Mouse (Mus musculus) naive thymus-derived CD4-positive, alpha-beta T cell, adult 2 months (primary cell): Measurements from ENCODE around the gene Dmbx1.

Experiments
- DNase-seq: peaks from one replicate; pipeline ENCODE4 v3.0.0-alpha.2; 2011; ENCODE audit warnings: low read depth

The Dmbx1 gene

GRCm38 (mm10) chr4:115940681-115941080 lies 955 bp upstream of the Dmbx1 start:
- DNase-seq, result no peak

- DNase-seq, result no peak
Measured at GRCm38 (mm10) chr4:115938276-115939160, 1.2 kb downstream of the Dmbx1 start.

DNA sequence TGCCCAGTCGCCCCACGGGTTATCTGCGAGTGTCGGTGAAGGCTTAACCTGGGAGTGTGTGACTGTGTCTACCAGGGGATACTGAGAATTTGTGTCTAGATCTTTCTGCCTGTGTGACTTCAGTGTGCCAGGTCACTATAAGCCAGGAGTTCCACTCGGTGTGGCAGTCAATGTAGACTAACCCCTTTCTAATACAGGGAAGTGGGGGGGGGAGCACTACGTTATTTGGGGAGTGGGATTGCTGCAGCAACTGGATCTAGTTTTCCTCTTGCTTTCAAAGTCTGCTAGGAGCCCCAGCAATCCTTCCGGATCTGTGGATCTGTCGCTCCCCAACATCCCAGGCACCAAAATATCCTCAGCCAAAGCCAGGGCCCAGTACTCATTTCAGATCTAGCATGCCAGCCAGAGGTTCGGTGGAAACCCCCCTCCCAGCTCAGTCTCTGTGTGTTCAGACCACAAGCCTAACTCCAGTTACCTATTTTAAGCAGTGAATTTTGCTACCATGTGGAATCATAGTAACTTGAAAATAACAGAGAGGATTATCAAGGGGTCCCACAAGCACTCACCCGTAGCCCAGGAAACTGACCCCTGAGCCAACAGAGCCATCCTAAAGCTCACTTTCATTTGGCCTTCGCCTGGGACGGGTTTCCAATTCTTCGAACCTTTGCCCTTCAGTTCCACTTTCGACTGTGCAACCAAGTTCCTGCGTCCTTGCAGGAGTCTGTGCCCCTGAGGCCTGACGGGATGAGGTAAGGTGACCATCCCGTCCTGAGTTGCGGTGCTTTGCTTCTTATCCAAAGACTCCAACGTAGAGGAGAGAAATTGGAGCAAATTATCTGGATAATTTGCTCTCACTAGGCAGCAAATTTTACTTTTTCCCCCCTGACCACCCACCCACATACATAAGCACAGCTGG lies 2.4 kb downstream of the Dmbx1 start:
- DNase-seq, result no peak

- DNase-seq, result no peak
Measured at GRCm38 (mm10) chr4:115936646-115937045, 3.1 kb downstream of the Dmbx1 start.

GRCm38 (mm10) chr4:115935835-115936581 lies 3.7 kb downstream of the Dmbx1 start:
- DNase-seq, result no peak

DNA sequence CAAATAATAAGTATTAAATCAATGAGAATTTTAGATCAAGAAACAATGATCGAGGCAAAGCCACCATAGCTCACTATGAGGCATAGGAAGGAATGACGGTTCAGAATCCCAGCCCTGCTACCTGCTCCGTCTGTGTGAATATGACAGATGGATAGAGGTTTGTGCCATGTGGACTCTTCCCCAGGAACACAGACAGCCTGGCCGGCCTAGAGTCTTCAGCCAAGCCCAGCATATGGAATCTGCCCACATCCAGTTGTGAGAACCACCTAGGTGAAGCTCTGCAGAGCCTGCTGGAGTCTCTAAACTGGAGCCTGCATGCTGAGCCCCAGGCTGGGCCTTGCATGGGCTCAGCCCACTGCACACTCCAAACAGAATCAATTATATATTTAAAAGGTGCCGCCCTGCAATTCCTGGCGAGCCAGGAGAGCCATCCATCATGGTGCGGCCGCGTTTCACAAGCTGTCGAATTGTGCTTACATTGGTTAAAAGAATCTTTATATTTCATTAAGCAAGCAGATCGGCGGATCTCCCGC lies 8.1 kb downstream of the Dmbx1 start:
- DNase-seq, result no peak

GRCm38 (mm10) chr4:115927637-115928036 lies 12.1 kb downstream of the Dmbx1 start:
- no peak for DNase-seq

DNA sequence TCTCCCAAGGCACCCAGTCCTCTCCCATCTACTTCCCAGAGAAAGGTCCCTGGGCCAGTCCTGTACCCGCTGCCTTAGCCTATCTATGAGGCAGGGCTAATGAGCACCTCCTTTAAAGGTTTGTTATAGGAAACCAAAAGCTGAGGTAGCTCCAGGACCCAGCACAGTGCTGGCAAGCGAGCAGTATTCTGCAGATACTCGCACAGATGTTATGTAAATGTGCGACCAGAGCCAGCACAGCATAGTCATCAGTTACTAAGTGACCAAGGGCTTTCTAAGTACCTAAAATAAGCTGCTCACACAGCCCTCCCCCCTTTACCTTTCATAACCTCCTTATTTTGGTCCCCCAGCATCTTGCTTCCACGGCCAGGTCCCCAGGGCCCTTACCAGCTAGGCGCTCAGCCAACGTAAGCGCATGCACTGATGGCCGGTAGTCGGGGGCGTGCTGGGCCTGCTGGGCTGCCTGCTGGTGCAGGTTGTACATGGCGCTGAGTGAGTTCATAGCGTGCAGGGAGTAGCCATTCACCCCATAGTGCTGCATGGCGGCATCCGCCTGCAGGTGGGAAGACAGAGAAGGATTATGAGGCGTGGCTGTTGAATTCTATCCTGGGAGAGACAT lies 16.4 kb downstream of the Dmbx1 start:
- no peak for DNase-seq

GRCm38 (mm10) chr4:115922688-115923087 lies 17.0 kb downstream of the Dmbx1 start:
- no peak for DNase-seq

DNA sequence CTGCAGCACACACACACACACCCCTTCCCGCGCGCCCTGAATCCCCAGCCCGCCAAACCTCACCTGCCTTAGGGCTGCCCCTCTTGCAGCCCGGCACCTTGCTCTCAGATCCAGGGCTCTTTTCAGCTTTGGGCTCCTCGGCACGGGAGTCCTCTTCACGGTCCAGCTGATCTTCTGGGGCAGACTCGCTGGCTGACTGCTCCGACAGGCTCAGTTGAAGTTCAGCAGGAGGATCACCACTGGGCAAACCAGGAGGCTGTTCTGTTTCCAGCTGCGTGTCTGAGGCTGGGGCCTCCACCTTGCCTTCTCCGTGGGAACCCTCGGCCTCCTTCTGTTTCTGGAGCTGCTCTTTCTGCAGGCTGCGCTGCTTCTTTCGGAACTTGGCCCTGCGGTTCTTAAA lies 19.8 kb downstream of the Dmbx1 start:
- DNase-seq, result no peak

DNA sequence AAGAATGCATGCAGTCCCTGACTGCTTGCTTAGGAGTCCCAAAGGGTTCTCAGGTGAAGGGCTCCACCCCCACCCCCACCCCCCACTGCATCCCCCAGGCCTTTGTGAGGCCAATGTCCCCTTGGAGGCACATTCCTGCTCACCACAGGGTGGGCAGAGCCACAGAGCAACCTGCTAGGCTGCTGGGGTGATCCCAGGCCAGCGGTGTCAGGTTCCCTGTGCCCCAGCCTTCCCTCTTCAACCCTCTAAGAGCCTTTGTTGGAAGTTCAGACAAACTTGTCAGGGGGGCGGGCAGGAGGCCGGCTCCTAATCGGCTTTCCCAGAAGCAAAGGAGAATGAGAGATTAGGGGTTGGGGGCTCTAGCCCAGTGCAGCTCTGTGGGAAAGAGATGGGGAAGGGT lies 28.1 kb downstream of the Dmbx1 start:
- DNase-seq, result no peak

DNA sequence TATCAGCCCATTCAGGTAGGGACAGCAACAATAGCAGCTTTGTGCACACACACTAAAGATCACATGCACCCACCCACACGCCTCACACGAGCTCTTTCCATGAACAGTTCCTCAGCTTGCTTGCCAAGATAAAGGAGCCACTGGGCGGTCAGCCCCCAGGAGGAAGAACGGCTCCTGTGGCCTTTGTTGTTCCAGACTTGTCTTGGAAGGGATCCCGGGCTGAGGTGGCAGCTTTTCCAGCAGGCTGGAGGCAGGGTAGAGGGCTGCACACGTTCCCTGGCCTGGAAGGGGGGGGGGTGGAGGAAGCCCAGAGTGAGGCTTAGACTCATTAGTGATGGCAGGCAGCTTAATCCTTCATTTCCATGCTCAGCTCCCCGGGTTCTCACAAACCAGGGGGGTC lies 31.1 kb downstream of the Dmbx1 start:
- DNase-seq, result no peak

- no peak for DNase-seq
Measured at GRCm38 (mm10) chr4:115907994-115908393, 31.7 kb downstream of the Dmbx1 start.

- DNase-seq, result no peak
Measured at GRCm38 (mm10) chr4:115906791-115907190, 32.9 kb downstream of the Dmbx1 start.

DNA sequence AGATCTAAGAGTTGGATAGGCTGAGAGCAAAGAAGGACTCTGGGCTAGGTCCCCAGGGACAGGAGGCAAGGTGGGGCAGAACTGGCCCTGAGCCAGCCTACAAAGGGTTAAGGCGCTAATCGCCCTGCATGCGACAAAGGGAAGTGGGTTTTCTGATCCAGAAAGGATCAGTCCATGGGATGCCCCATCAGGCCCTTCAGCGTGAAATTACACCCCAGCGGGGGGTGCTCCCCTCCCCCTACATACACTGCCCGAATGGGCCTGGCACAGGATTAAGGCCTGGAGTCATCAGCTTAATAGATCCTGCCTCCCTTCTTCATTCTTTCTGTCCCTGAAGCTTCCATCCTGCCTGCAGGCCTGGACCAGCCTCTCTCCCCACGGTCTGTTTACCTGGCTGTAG lies 34.0 kb downstream of the Dmbx1 start:
- DNase-seq, result no peak

DNA sequence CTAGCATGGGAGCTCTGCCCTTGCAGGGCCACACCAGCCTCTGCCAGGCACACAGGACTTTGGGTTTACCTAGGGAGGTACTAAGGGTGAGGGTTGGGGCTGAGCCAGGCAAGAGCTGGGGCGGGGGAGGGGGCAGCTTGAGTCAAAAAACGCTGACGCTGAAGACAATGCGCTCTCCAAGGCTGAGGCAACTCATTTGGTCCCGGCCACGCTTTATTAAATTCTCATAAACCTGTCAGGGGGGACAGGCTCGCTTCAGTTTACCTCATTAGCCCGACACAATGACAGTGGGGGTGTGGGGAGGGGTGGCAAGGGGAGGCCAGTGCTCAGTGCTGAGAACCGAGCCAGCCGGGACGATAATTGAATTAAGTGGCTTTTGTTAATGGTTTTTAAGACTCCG lies 35.4 kb downstream of the Dmbx1 start:
- DNase-seq, result no peak

DNA sequence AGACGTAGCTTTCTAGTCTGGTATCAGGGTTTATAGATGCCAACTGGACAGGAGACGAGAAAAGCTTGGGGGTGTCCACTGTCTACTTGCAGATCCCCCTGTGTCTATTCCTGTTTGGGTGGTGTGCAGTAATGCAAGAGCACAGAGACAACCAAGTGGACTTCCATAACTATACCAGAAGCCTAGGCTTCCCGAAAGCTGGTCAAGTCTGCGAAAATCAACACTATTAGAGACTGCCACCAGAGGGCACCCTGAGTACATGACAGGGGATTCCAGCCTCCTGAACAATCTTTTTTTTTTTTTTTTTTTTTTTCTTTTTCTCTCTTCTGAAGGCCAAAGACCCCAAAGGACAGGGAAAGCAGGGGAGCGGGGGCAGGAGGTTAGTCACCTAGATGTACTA lies 36.9 kb downstream of the Dmbx1 start:
- peak; percentile 77 for DNase-seq

- DNase-seq, result no peak
Measured at GRCm38 (mm10) chr4:115897901-115898631, 41.7 kb downstream of the Dmbx1 start.

- DNase-seq, result no peak
Measured at GRCm38 (mm10) chr4:115894281-115894680, 45.4 kb downstream of the Dmbx1 start.

GRCm38 (mm10) chr4:115890553-115890952 lies 49.2 kb downstream of the Dmbx1 start, which contains the start of gene 6430628N08Rik:
6430628N08Rik (plus strand) TSS chr4:115890665.
- DNase-seq, result no peak

GRCm38 (mm10) chr4:115890066-115890465 lies 49.7 kb downstream of the Dmbx1 start:
- no peak for DNase-seq
